Mouse (Mus musculus): ENCODE measurements around the gene Npnt.

The Npnt gene

DNA sequence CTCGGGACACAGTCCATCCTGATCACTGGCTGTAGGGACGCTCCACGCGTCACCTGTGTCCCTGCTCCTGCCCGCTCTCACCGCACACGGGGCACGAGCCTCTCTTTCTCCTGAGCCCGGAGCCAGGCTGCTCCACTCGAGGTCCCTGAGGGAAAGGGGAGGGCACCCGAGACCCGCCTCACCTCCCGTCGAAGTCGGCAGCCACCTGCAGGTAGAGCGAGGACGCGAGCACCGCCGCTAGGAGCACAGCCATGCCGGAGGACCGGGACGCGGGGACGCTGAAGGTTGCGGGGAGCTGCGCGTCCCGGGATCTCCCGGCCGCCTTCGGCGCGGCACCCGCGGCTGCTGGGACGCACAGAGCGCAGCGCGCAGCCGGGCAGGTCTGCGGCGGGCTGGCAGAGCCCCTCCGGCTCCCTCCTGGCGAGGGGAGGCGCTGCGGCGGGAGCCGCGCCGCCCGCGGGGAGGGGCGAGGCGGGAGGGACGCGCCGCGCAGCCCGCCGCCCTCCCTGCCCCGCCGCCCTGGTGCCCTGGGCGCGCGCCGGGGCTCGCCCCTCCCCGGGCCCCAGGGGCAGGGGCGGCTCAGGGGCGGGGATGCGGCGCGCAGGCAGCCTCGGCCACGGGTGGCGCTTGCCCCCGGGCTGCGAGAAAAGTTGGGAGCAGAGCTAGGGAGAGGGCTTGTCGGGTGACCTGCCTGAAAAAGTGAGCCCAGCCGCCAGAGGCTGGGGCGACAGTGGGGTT is at the start of gene Npnt:
TSS of gene Npnt (minus strand) at position 501 of the 738 bp plus-strand sequence.
- no peak for DNase-seq (ENCODE audit: low spot score in 2 of 2)

DNA sequence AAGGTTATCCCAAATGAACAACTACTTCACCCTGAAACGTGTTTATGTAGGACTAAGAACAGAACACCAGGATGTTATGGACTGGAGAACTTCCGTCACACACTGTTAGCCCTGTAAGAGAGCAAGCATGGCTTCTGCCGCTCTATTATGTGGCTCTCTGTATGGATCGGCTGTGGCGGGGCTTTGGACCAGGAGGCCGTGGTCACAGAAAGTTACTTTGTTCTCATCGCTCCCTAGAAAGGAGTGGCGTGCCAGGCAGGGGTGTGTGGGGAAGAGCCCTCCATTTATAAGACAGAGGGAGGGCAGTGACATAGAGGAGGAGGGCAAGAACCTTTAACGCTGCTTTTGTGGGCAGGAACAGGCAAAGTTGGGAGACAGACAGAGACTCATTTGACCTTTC is 46.2 kb upstream of the Npnt start:
- DNase-seq (ENCODE audit: low spot score in 2 of 2), result no peak

DNA sequence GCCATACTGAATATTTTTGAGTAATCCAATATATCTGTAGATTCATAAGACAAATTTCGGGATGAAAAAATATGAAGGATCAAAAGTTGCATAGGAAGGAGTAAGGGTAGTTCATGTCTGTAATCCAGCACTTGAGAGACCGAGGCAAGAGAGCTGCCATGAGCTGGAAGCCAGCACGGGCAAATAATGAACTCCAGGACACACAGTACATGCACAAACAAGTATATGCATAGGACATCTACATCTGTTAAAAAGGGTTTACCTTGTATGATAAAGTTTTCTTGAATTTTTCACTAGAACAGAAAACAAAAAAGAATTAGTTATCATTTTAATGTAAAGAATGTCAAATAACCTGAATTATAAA is 45.8 kb upstream of the Npnt start:
- DNase-seq (ENCODE audit: low spot score in 2 of 2), result no peak

DNA sequence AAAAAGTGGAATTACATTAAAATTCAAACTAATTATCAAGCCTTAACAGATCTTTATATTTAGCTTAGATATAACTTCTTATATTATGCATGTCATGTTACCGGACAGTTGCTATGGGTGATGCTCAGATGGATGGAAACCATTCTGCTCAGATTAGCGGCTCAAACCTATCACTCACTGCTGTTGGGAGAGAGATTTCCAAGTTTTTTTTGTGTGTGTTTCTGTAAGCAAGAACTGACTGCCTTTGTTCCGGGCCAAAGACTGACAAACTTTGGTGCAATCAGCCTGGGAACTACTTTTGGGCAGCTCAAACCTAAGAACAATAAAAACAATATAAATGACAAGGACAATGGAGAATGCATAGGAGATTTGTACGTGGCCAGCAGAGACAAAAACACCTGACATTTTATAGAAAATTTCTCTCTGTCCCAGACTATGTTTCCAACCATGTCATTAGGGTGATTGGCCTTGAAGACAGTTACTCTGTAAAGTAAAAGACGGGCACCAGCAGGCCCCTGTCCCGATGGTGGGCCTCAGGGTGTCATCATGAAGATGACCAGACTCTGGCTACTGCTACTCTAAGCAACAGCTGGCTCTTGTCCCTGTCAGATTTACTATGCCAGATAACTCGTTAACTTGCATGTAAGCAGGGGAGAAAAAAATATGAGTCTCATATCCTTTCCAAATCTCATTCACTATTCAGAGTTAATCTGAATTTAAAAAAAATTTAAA is 45.2 kb upstream of the Npnt start:
- DNase-seq (ENCODE audit: low spot score in 2 of 2), result no peak

DNA sequence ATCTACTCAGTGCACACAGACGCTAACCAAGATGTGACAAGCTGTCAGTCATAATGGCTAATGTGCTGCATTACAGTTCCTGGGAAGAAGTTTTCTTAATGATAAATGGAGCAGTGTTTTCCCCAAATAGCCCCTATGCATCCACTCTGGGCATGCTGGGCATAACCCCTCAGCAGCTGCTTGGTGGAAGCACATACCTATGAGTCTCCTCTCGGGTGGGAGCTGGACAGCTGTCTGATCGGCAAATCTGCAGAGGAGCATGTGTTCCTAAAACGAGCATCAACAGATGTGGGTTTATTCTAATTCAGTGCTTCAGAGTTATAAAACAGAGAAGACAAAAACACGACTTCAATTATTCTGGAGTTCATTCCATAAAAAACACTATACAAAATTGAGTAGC is 36.1 kb upstream of the Npnt start:
- no peak for DNase-seq (ENCODE audit: low spot score in 2 of 2)

DNA sequence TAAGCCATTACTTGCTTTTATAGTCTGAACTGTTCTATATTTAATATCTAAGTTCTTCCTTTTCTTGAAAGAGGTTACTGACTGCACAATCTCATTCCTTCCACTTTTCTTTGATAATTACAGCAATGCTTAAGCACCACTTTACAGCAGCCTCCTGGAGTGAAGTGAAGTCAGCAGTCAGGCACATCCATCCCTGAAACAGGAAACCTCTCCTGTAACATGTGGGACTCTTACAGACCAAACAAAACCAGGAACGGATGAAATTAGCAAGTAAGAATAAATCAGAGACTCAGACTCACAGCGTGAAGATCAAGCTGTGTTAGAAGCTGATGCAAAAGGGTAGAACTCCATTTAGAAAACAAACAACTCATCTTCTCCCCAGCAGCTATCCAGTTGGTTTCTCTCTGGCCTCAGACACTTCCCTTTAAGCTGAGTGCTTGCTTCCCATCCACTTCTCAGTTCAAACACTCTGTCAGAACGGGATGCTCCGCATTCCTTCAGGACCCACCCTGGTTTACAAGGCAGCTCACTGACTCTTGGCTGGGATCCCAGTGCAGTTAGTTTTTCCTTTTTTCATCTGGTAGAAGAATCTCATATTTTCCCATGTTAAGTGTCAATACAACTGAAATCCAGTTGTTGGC is 33.9 kb upstream of the Npnt start:
- no peak for DNase-seq (ENCODE audit: low spot score in 2 of 2)

DNA sequence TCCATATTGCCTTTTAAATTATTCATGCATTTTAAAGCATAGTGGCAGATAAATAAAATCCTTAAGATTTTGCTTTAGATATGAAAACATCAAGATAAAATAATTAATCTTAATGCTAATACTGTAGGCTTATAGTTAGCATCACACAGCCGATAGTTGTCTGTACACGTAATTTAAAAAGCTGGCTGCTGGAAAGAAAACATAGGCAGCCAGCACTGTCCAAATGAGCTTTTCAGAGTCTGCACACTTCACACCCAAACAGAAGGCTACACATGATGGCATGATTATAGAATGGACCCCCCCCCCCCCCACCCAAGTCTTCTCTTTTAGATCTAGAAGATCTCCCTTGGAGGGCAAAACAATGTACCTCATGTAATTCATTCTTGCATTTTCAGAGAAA is 31.9 kb upstream of the Npnt start:
- DNase-seq (ENCODE audit: low spot score in 2 of 2), result no peak

DNA sequence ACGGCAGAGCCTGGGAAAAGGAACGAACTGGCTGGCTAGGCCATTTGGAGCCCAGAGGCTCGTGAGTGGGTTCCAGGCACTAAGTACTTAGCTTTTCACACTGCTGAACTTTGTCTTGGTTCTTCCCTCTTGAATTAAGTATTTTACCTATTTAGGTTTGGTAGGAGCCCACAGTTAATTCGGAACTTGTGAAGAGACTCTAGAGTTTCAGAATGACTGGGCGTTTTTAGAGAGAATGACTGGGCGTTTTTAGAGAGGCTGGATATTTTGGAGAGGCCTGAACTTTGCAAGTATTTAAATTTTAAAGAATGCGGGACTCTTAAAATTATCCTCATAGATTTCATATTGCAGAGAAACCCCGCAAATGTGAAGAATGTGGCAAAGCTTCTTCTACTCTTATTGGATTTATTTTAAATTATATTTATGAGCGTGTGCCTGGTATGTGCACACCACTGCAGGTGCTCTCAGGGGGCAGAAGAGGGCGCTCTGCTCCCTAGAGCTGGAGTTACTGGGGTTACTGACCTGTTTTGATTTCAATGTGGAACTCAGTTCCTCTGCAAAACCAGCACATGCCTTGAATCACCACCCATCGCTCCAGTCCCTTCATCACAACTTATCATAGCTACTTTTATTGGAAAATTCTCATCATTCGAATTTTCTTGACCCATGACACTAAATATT is 29.8 kb upstream of the Npnt start:
- no peak for DNase-seq (ENCODE audit: low spot score in 2 of 2)

DNA sequence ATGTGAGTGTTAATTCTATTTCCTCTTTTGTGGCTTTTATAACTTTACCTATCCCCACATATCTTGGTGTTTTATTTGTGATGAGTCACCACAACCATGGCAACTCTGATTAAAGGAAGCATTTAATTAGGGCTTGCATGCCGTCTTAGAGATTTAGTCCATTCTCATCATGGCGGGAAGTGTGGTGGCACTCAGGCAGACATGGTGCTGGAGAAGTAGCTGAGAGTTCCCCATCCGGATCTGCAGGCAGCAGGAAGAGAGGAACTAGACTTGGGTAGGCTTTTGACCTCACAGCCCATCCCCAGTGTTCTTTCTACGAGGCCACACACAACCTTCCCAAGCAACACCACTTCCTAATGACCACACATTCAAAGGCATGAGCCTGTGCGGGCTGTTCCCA is 16.2 kb upstream of the Npnt start:
- no peak for DNase-seq (ENCODE audit: low spot score in 2 of 2)

DNA sequence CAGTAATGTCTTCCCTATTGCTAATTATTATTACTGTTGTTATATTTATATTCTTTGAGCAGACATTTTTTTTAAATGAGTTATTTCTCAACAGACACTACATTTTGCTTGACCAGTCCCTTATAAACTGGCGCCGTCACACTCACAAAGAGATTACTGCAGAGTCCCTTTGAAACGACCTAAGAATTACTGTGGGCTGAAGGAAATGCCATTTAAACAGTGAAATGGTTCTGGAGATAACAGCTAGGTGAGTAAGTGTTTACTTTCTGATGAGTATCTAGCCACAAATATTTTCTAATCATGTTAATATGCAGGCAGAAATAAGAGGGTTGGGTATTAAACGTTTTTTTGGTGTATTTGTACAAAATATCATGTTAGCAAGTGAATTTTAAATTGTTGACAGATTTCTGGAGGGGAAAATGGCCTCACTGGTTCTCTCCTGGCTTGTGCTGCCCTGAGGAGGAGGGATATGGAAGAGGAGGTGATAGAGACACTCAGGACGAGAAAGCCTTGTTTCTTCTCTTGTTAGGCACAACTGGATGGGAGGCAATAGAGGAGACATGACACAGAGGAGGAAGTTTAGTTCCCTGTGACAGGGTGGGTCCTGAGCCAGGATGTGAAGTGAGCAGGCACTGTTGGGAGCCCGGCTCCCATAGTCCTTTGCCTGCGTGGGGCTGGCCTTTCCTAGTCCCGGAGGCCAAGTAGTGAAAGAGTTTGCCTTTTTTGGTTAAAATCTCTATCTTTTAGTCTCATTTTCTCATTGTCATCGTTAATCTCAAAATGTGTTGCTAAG is 14.8 kb upstream of the Npnt start:
- no peak for DNase-seq (ENCODE audit: low spot score in 2 of 2)

DNA sequence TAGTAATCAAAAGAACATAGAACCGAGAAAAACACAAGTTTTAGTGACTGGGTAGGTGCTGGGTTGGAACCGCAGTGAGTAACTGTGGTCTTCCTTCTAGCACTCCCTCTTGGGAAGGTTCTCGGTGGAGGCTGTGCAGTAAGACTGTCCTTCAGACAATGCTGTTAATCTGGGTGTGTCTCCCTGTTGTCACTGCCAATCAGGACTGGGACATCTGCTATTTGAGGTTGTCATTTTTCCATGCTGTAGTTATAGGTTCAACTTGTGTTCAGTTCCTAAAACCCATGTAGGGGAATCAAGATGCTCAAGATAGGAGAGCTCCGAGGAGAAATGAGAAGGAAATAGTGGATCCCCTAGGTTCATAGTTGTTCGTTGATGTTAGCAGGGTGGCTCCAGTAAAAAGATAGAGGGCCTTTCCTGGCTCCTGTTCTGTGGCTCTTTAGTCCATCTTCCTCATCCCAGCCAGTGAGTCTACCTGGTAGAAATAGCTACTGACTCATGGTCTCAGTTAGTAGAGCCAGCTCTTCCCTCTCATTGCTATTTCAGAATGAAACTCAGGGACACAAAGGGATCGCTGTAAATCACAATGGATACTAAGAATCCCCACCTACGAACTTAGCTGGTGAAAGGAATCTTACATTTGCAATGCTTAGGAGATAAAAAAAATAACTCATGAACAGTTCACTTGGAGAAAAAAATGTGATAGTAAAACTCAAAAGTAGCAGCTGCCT is 12.7 kb upstream of the Npnt start:
- no peak for DNase-seq (ENCODE audit: low spot score in 2 of 2)

DNA sequence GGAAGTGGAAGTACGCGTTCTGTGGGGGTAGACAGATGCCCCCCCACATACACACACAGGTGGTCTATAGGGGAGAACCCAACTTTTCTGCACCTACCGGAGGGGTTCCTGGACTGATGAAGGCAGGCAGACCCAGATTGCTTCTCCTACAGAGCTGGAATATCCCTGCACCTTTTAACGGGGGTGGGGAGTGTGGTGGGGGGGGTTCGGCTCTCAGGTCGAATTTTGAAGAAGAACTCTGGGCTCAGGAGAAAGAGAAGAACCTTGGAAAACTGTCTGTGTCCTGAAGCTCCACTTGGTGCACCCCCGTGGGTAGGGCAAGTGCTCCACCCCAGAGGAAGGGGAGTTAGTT is 414 bp upstream of the Npnt start:
- no peak for DNase-seq (ENCODE audit: low spot score in 2 of 2)

DNA sequence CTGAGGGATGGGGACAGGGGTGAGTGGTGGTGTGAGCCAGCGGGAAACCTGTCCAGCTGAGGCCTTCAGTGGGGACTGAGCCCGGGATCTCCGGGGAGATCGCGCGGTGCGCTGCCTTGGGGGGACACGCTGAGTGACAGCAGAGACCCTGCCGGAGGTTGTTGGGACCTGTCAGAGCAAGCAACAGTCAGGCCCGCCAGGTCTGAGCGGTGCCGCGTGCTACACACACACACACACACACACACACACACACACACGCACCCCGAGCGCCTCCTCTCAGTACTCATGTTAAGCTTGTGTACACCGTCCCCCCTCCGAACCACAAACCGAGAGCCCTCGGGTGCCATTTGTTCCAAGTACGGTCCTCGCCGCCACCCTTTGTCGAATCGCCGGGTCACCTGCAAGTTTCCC is 706 bp downstream of the Npnt start:
- DNase-seq (ENCODE audit: low spot score in 2 of 2), result no peak

DNA sequence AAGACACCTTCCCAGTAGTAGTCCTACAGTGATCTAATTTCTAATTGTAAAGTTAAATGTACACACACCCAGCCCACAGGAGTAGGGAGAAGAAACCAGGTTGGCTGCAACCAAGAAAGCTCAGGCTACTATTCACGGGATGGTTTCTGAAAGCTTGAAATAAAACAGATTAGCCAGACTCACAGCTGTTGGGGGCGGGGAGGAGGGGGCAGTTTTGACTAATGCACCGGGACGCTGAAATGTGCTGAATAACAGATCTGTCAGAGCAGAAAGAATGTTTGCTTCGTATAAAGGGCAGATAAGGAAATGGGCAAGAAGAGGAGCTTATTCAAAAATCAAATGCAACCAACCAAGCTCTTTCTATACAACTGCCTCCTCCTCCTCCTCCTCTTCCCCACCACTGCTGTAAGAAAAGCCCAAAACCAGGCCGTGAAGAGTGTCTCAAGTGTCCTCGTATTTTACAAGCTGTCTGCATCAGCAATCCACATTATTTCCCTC is 1.7 kb downstream of the Npnt start:
- DNase-seq (ENCODE audit: low spot score in 2 of 2), result no peak

DNA sequence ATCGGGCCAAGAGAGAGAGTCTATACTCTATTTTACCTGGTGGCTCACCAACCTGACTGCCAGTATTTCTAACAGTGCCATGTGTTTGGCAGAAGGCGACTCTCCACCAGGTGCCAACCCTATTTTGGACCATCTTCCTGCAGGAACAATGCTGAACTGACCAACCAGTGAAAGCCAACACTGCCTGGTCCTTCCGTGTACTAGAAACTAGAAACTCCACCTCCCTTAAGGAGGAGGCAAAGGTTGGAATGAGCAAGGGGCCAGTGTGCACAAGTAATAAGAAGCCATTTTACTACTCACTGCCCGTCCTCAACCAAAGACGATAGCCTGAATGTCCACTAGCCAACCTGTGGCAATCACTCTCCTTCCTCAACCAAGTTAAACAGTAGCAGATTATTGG is 4.0 kb downstream of the Npnt start:
- DNase-seq (ENCODE audit: low spot score in 2 of 2), result no peak

DNA sequence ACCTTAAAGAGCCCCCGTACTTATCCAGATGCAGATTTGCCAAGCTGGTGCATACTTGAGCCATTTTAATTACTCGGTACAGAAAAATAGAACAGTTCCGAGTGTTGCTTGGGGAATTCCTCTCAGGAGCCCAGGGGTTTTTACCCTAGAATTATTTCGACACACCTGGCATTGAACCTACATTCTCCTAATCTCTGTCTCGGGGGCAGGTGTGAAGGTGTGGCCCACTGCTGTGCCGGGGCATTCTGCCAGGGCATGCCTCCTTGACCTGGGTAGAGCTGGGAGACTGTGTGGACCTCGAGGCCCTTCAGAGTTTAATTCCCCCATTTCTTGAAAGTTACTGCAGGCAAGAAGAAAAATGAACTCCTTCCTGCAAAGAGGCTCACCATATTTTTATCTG is 4.4 kb downstream of the Npnt start:
- DNase-seq (ENCODE audit: low spot score in 2 of 2), result no peak

DNA sequence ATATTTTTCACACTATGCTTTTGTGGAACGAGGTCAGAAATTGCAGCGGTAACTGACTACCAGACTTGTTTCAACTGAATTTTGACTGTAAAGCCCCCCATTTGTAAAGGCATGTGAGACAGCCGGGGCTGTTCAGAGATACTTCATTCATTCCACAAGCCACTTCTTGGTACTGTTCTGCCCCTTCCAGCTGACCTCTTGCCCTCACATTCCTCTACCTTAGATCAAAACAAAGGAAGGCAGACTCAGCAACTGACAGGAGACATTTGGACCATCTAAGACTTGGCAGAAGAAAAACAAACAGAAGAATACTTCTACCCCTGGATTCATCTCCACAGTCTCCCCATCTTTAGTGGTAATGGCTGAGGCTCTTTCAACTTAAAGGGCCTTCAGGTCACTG is 5.5 kb downstream of the Npnt start:
- DNase-seq (ENCODE audit: low spot score in 2 of 2), result no peak

DNA sequence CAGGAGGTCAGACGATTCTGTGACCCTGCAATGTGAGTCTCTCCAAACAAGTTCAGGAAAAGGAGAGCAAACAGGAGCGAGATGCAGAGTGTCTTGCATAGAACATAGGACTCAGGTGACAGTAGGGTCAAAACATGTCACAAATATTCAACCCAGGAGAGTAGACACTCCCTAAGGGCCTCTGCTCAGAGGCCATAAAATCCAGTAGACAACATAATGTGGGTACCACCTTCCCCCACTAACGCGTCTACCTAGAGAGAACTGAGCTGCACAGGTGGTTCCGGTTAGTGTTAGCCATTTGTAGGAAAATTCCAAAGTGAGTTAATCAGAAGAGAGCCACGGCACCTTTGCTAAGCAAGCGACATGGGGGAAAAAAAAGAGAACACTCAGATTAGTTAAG is 5.9 kb downstream of the Npnt start:
- DNase-seq (ENCODE audit: low spot score in 2 of 2), result no peak

DNA sequence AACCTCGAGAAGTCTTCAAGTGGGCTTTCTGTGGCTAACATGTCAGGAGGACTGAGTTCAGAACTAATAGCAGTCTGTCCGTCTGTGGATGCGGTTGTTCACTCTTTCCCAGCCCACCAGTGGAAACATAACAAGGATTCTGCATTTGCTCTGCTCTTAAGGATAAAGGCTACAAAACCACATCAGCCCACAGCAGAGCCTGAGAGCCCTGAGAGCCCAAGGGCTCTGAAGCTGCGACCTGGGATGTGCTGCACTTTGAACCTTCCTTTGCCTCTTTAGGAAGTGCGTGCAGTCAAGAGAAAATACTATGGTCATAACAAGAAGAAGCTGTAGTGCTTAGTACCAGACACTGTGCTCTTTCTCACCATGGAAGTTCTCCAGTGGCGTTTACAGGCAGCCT is 7.3 kb downstream of the Npnt start:
- no peak for DNase-seq (ENCODE audit: low spot score in 2 of 2)

DNA sequence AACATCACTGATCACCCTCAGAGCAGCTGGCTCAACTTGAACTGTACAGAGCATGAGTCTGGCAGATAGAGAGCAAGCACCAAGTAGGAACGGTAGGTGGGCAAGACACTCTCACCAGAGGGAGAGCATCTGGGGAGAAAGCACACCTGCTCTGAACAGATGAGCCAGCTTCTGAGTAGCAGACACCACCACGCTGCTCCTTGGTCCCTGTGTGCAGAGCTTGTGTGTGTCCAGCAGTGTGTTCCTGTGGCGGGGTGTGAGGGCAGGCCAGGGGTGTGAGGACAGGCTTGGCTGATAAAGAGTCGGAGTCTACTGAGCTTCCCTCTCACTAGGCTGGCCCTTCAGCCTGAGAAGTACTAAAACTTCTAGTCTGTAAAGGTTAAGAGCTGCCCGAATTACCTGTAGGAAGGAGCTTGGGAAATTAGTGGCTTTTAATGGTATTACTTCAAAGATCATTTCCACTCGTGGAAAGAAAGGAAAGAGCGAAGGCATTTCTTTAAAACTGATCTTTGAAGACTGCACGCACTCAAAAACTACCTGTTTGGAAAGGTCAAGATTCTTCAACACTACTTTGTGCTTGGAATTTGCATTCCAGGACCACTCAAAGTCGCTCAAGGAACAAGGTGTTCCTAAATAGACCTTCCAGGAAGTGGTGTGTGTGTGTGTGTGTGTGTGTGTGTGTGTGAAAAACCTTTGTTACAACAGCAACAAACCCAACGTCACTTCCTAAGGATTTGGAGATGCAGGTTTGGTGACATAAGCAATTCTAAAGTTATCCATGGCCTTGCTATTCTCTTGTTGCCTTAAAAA is 9.7 kb downstream of the Npnt start:
- no peak for DNase-seq (ENCODE audit: low spot score in 2 of 2)

All from spleen, postnatal 14 days (tissue).